Mouse (Mus musculus): Measurements from ENCODE around the gene Chml. TPM values are rescaled to one million over a fixed set of nuclear protein-coding genes. Genes with fewer than 3 reads are reported as not detected.

The Chml gene
- polyA plus RNA-seq (2011; ENCODE audit: insufficient read length, low read depth, missing spikeins), result 7.0 and 7.5 TPM in 2 replicates

DNA sequence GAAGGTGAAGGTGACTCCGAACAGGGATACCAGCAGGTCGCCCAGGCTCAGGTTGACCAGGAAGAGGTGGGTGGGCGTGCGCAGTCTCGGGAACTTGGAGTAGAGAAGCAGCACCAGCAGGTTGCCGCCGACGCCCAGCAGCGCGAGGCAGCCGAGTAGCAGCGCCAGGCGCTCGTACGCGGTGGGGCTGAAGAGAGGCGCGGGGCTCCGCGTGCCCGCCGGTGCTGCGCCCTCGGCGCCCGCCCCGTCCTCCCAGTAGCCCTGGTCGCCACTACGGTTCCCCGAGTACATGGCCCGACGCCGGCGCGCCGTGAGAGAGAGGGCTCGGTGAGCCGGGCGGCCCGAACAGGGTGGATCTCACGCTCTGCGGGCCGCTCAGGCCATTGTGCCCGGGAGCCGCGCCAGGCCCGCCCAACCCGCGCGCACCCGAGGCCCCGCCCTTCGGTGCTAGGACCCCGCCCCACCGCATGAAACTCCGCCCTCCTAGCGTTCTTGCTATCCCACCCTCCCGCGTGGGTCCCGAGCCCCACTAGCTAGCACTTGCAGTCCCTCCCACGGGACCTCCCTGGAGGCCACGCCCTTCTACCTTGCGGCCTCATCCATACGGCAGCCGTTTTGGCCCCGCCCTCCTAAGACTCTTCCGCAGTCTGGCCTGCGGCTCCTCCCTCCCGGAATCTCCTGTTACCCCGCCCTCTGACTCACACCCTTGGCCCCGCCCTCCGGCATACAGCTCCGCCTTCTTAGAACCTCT is at the start of gene Chml, which contains the start of gene Opn3:
Gene Chml, minus strand, starts transcription at position 656 of the 751 bp plus-strand sequence.
Gene Opn3, minus strand, starts transcription at position 531 of the 751 bp plus-strand sequence.
- TF ChIP-seq POLR2A (IDR thresholded peaks at IDR 0.05; ENCODE audit: low read depth, low read length) (peak; percentile 90), CTCF (IDR thresholded peaks at IDR 0.05; ENCODE audit: borderline replicate concordance, insufficient read depth, low read length) (no peak)
- Histone ChIP-seq H3K4me1 (ENCODE audit: control insufficient read depth, insufficient read depth, low read length) (no peaks in the 10 kb centered on the region), H3K27ac (ENCODE audit: insufficient read depth, low read length) (no peak within 1 kb of the TSS), H3K4me3 (ENCODE audit: insufficient read depth, low read length) (peak within 1 kb of the TSS; percentile 74)

DNA sequence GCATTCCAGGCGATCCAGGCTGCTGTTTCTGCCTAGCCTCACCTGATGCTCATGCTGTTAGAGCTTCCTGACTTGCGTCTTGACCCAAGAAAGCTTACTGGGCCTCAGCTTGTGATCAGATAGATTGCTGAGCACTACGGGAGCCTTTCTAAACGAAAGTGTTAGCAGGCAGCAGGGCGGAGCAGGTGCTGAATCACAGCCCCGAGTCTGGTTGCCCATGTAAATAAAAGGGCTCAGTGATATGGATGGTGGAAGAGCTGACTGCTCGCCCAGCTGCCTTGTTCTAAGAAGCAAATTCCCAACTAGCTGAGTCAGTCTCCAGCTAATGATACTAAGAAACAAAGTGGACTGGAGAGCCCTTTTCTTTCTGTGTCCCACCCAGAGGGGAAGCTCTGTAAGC is 33.1 kb upstream of the Chml start:
- H3K4me3 ChIP-seq (ENCODE audit: insufficient read depth, low read length), result no peak overlapping the region
- H3K27ac ChIP-seq (ENCODE audit: insufficient read depth, low read length), result no peak overlapping the region

DNA sequence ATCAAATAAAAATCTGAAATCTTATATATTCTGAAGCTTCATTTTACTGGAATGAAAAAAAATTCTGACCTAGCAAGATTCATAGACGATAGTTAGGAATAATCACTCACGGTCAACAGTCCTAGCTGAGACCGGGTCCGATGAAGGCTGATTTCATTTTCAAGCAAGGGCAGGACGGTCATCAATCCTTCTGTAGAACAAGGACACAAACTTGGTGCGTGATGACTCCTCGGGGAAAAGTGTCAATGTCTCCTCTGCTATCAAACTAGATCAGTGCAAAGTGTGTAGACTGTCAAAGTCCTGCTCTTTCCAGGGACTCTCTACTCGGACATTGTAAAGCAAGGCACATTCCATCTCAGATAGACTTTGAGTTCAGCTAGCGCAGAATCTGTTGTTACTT is 24.1 kb upstream of the Chml start:
- Histone ChIP-seq H3K4me1 (ENCODE audit: control insufficient read depth, insufficient read depth, low read length) (no peaks in the 10 kb centered on the region), H3K4me3 (ENCODE audit: insufficient read depth, low read length) (no peak overlapping the region), H3K27ac (ENCODE audit: insufficient read depth, low read length) (no peak overlapping the region)
- no peak for TF ChIP-seq POLR2A (IDR thresholded peaks at IDR 0.05; ENCODE audit: low read depth, low read length)
- no peak for TF ChIP-seq CTCF (IDR thresholded peaks at IDR 0.05; ENCODE audit: borderline replicate concordance, insufficient read depth, low read length)

More for the DNA sequence above, 33.1 kb upstream of the Chml start:
- H3K4me1 ChIP-seq (ENCODE audit: control insufficient read depth, insufficient read depth, low read length), result no peaks in the 10 kb centered on the region
- TF ChIP-seq CTCF (IDR thresholded peaks at IDR 0.05; ENCODE audit: borderline replicate concordance, insufficient read depth, low read length) (no peak), POLR2A (IDR thresholded peaks at IDR 0.05; ENCODE audit: low read depth, low read length) (no peak)

DNA sequence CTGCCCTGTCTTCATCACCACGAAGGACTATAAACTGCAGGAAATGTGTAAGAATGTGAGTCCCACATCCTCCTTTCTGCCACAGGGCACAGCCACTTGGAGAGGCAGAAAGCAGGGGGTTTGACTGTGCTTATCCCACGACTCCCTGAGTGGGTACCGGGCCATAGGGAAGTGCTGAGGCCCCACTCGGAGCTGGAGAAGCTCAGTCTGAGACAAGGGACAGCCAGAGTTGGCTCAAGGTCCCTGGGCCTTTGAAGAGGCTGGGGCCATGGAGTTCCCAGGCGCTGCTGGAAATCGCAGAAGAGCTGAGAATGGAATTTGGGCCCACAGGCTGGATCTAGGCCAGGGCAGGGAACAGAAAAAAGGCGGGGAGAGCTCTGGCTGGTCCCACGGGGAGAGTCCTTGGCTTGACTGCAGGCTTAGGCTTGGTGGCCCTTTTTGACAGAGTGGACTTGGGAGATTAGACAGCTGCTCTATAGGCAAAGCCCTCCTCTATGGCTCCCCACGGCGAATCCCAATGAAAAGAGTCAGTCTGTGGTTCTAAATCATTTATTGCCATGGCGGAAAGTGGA is 19.7 kb upstream of the Chml start:
- H3K27ac ChIP-seq (ENCODE audit: insufficient read depth, low read length), result no peak overlapping the region
- TF ChIP-seq CTCF (IDR thresholded peaks at IDR 0.05; ENCODE audit: borderline replicate concordance, insufficient read depth, low read length), result no peak
- no peak for TF ChIP-seq POLR2A (IDR thresholded peaks at IDR 0.05; ENCODE audit: low read depth, low read length)
- H3K4me1 ChIP-seq (ENCODE audit: control insufficient read depth, insufficient read depth, low read length), result no peaks in the 10 kb centered on the region
- H3K4me3 ChIP-seq (ENCODE audit: insufficient read depth, low read length), result no peak overlapping the region

DNA sequence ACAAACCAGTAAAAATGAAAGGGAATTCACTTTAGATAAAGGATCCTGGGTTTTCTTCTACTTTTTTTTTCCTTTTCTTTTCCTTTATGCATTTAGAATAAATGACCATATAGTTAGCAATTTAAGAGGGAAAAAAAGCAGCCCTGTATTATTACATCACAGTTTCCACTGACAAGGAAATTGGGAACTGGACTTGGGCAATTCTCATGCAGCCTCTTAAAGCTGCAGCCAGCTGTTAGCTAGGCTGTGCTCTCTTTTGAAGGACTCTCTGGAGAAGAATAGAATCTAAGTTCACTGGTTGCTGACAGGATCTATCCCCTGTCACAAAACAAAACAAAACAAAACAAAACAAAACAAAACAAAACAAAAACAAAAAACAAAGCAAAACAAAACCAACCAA is 15.3 kb upstream of the Chml start:
- Histone ChIP-seq H3K27ac (ENCODE audit: insufficient read depth, low read length) (no peak overlapping the region), H3K4me3 (ENCODE audit: insufficient read depth, low read length) (no peak overlapping the region), H3K4me1 (ENCODE audit: control insufficient read depth, insufficient read depth, low read length) (no peaks in the 10 kb centered on the region)
- no peak for TF ChIP-seq CTCF (IDR thresholded peaks at IDR 0.05; ENCODE audit: borderline replicate concordance, insufficient read depth, low read length)
- TF ChIP-seq POLR2A (IDR thresholded peaks at IDR 0.05; ENCODE audit: low read depth, low read length), result no peak

DNA sequence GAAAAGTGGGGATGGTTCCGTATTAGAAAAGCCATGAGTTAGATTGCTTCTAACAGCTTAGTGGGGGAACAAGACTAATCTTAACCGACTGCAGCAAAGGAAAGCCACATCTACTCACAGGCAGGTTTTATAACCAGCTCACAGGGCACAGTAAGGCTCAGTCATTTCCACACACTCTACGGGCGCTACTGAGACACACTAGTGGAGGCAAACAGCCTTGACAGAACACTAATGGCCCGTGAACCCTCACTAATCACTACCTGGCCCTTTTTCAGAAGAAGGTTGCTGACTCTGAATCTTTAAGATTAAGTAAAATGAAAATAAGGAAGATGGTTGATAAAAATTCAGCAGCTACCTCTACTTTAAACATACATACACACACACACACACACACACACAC is 14.9 kb upstream of the Chml start:
- H3K4me1 ChIP-seq (ENCODE audit: control insufficient read depth, insufficient read depth, low read length), result no peaks in the 10 kb centered on the region
- no peak overlapping the region for H3K27ac ChIP-seq (ENCODE audit: insufficient read depth, low read length)
- no peak overlapping the region for H3K4me3 ChIP-seq (ENCODE audit: insufficient read depth, low read length)
- no peak for TF ChIP-seq CTCF (IDR thresholded peaks at IDR 0.05; ENCODE audit: borderline replicate concordance, insufficient read depth, low read length)
- TF ChIP-seq POLR2A (IDR thresholded peaks at IDR 0.05; ENCODE audit: low read depth, low read length), result no peak

DNA sequence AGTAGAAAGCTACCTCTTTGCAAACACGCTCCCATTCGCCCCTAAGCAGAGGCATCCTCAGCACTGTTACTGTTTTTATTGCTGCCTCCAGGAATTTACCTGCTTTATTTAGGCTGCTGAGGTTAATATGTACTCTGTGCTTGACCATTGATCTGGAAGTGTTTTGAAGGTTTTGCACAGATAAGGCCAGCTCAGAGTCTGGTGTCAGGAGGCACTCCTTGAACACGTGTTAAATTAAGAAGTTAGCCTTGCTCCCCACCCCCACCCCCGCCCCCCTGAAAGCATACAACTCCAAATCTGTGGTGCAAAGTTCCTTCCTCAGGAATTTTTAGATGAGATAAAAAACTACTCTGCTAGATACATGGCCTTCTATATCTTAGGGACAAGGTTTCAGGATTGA is 8.4 kb upstream of the Chml start:
- Histone ChIP-seq H3K4me3 (ENCODE audit: insufficient read depth, low read length) (no peak overlapping the region), H3K27ac (ENCODE audit: insufficient read depth, low read length) (no peak overlapping the region), H3K4me1 (ENCODE audit: control insufficient read depth, insufficient read depth, low read length) (no peaks in the 10 kb centered on the region)
- TF ChIP-seq CTCF (IDR thresholded peaks at IDR 0.05; ENCODE audit: borderline replicate concordance, insufficient read depth, low read length) (no peak), POLR2A (IDR thresholded peaks at IDR 0.05; ENCODE audit: low read depth, low read length) (no peak)

DNA sequence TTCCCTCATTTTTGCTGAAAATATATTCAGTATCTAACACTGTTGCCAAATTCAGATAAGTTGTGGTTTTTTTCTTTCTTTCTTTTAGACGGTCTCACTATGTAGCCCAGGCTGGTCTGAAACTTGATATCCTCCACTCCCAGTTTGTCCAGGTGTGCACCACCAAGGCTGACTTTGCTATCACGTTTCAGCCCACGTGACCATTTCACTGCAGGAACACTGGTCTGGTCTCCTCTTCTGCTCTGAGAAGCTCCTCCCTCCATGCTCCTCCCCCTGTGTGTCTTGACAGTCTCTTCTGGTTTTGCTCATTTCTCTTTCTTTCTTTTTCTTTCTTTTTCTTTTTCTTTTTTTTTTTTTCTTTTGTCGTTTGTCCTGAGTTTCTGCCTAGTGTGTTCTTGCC is 7.1 kb upstream of the Chml start:
- Histone ChIP-seq H3K4me1 (ENCODE audit: control insufficient read depth, insufficient read depth, low read length) (no peaks in the 10 kb centered on the region), H3K4me3 (ENCODE audit: insufficient read depth, low read length) (no peak overlapping the region), H3K27ac (ENCODE audit: insufficient read depth, low read length) (no peak overlapping the region)
- TF ChIP-seq CTCF (IDR thresholded peaks at IDR 0.05; ENCODE audit: borderline replicate concordance, insufficient read depth, low read length), result no peak
- no peak for TF ChIP-seq POLR2A (IDR thresholded peaks at IDR 0.05; ENCODE audit: low read depth, low read length)

DNA sequence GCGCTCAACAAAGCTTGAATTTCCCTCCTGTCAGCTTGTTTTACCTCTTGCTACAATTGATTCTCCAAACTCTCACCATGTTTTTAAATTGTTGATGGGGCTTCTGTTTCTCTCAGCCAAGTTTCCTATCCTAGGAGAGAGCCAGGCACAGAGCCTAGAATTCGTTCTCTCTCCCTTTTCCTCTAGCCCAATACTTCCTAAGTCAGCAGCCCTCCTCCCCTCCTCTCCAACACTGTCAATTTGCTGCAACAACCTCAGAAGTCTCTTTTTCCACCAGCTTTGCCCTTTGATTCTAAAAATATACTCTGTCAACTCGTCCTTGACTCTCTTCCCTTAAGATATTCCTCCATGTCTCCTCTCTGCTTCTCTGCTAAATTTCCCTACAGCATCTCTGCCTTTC is 6.7 kb upstream of the Chml start:
- no peak overlapping the region for H3K4me3 ChIP-seq (ENCODE audit: insufficient read depth, low read length)
- no peak for TF ChIP-seq POLR2A (IDR thresholded peaks at IDR 0.05; ENCODE audit: low read depth, low read length)
- no peak for TF ChIP-seq CTCF (IDR thresholded peaks at IDR 0.05; ENCODE audit: borderline replicate concordance, insufficient read depth, low read length)
- H3K27ac ChIP-seq (ENCODE audit: insufficient read depth, low read length), result no peak overlapping the region
- H3K4me1 ChIP-seq (ENCODE audit: control insufficient read depth, insufficient read depth, low read length), result no peaks in the 10 kb centered on the region

DNA sequence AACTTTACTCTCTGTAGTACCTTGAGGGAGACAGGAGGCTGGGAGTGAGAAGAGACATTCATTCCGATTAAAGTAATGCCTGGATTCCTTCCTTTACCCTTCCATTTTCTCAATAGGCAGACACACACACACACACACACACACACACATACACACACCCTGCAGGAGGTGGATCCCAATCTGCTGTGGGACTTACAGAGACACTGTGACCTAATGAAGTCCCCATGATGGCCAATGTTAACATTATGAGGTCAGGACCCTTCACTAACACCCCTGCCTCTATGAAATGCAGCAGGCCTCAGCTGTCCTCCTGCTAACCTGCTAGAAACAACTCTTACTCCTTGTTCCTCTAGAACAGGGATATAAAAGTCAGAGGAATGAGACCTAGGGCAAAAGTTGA is 5.6 kb upstream of the Chml start, which contains the start of gene Wdr64:
Gene Wdr64, plus strand, starts transcription at position 301 of the 400 bp plus-strand sequence.
- TF ChIP-seq POLR2A (IDR thresholded peaks at IDR 0.05; ENCODE audit: low read depth, low read length), result no peak
- TF ChIP-seq CTCF (IDR thresholded peaks at IDR 0.05; ENCODE audit: borderline replicate concordance, insufficient read depth, low read length), result no peak
- no peaks in the 10 kb centered on the region for H3K4me1 ChIP-seq (ENCODE audit: control insufficient read depth, insufficient read depth, low read length)
- no peak within 1 kb of the TSS for H3K27ac ChIP-seq (ENCODE audit: insufficient read depth, low read length)
- H3K4me3 ChIP-seq (ENCODE audit: insufficient read depth, low read length), result no peak within 1 kb of the TSS
